In the genomic region with DNA sequence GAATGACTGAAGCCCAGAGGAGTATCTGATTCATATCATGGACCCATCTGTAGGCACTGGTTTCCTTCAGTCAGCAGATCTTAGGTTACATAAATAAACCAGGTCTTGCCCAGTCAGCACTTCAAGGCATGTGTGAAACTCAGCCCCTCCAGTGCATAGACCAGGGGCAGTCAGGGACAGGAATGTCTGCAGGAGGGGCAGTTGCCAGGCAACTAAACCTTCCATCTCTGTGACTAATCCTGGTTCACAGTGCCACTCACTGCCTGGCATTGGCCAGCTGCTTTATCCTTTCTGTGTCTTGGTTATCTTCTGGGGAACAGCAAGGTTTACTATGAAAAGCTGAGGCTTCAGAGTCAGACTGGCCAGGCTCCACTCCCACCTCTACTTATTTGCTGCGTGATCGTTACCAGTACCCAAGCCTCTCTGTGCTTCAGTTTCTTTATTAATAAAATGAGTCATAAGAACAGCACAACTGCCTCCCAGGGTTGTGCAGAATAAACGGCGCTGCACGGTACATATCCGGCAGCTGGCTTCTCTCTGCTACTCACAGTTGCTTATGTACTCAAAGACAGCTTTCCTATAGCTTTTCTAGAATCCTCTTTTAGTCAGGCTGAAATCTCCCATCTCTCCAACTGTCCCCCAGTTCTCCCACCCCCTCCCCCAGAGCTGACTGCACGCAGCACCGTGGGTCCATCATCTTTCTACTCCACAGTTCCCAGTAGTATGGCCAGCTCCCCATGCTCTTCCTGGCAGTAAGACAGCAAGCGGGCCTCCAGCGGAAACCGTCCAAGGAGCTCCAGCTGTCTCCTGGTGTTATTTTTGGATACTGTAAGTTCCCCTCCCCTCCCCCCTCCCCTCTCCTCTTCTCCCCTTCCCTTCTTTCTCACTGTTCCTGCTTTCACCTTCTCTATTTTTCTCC, we compare ENCODE assay signal across 9 mouse cellular contexts. TPM values are rescaled to one million over a fixed set of nuclear protein-coding genes. Genes with fewer than 3 reads are reported as not detected.
DNase-seq lines count a peak whose midpoint lies in the region; ATAC-seq and TF ChIP-seq lines count a peak whose summit lies in the region.
"Had no signal": no experiment of that assay in that cellular context is flagged by ENCODE, and none has a peak within 500 bp of the region (broad histone marks: within the 10 kb centered on the region; RNA-seq: fewer than 3 reads in every experiment).

No protein-coding gene starts in this region.

- WGBS in intestine, embryonic 15.5 days = 34% methylated on average over 11 of the region's 11 CpGs
- 74% methylated on average over 11 of the region's 11 CpGs for WGBS in forebrain, embryonic 15.5 days

- H3K9ac ChIP-seq in ES-E14 (ENCODE audit: insufficient read depth, low read depth, low read length, poor library complexity, severe bottlenecking) = no peak overlapping the region
- no peak overlapping the region for H3K9ac ChIP-seq in intestine, embryonic 15.5 days
- H3K9ac ChIP-seq in forebrain, embryonic 15.5 days (replicated peaks) = no peak overlapping the region
- H3K9ac ChIP-seq: liver, embryonic 15.5 days had no signal

- H3K4me2 ChIP-seq in intestine, embryonic 15.5 days (replicated peaks) = peak overlapping the region; percentile 0; the same call in 1 of the 2 replicates
- H3K4me2 ChIP-seq in forebrain, embryonic 15.5 days (replicated peaks) = no peak overlapping the region
- H3K4me2 ChIP-seq: liver, embryonic 15.5 days had no signal

- DNase-seq in 3T3-L1 (ENCODE audit: low read depth, low spot score) (peak; percentile 85), ES-E14 (ENCODE audit: low read depth, low spot score) (no peak)
- DNase-seq in gastrocnemius, postnatal 10 days = peak; percentile 60
- DNase-seq in mesoderm, embryonic 11.5 days (ENCODE audit: low read depth, low spot score) = peak; percentile 56
- peak; percentile 46 for DNase-seq in telencephalon, adult 2 months (ENCODE audit: low read depth, low spot score)

- peaks cover 6 to 10% of the 10 kb centered on the region in 2 experiments; a peak in 3 of 4 replicates for H3K4me1 ChIP-seq in ES-E14 (ENCODE audit: control insufficient read depth in 2 of 2, insufficient read depth in 2 of 2, low read length in 2 of 2, poor library complexity in 1 of 2)
- H3K4me1 ChIP-seq in intestine, embryonic 15.5 days (replicated peaks) = peaks cover 16% of the 10 kb centered on the region
- H3K4me1 ChIP-seq in forebrain, embryonic 15.5 days = peaks cover 17% of the 10 kb centered on the region

- in situ Hi-C loops in ES-E14 (cut with MboI; ENCODE audit: low sequenced_read_pairs in 2 of 2, unreplicated experiment in 2 of 2) = loop anchor here in 1 of 2 experiments (25.0 kb wide), 1 partner anchor 240 kb away; no protein-coding TSS in a partner anchor

- no peaks in the 10 kb centered on the region for H3K36me3 ChIP-seq in ES-E14 (ENCODE audit: control insufficient read depth, insufficient read depth, low read length, poor library complexity, severe bottlenecking)
- no peaks in the 10 kb centered on the region for H3K36me3 ChIP-seq in intestine, embryonic 15.5 days
- H3K36me3 ChIP-seq in forebrain, embryonic 15.5 days = no peaks in the 10 kb centered on the region
- H3K36me3 ChIP-seq: liver, embryonic 15.5 days had no signal

- ATAC-seq in intestine, embryonic 15.5 days = peak; percentile 57
- ATAC-seq in forebrain, embryonic 15.5 days (replicated peaks) = no peak

- H3K27ac ChIP-seq in ES-E14 (ENCODE audit: insufficient read depth, low read depth, low read length, poor library complexity, severe bottlenecking) = no peak overlapping the region
- H3K27ac ChIP-seq in intestine, embryonic 15.5 days = peak overlapping the region; percentile 87
- H3K27ac ChIP-seq in forebrain, embryonic 15.5 days (replicated peaks) = no peak overlapping the region
- H3K27ac ChIP-seq: liver, embryonic 15.5 days had no signal

- no peaks in the 10 kb centered on the region for H3K9me3 ChIP-seq in ES-E14 (ENCODE audit: control insufficient read depth, insufficient read depth, low read depth, low read length)
- H3K9me3 ChIP-seq in intestine, embryonic 15.5 days = no peaks in the 10 kb centered on the region
- no peaks in the 10 kb centered on the region for H3K9me3 ChIP-seq in forebrain, embryonic 15.5 days
- H3K9me3 ChIP-seq: liver, embryonic 15.5 days had no signal

- no peaks in the 10 kb centered on the region for H3K27me3 ChIP-seq in intestine, embryonic 15.5 days (replicated peaks)
- H3K27me3 ChIP-seq in forebrain, embryonic 15.5 days = 0 out of 2 replicates have a peak, but pooled peaks cover 3% of the 10 kb centered on the region

- H3K4me3 ChIP-seq in ES-E14 (ENCODE audit: insufficient read depth in 1 of 2, low read depth in 1 of 2, low read length in 2 of 2, poor library complexity in 1 of 2, severe bottlenecking in 1 of 2) = no peak overlapping the region
- H3K4me3 ChIP-seq in intestine, embryonic 15.5 days (replicated peaks) = no peak overlapping the region
- no peak overlapping the region for H3K4me3 ChIP-seq in forebrain, embryonic 15.5 days
- H3K4me3 ChIP-seq: liver, embryonic 15.5 days had no signal

TF ChIP-seq in ES-E14, 5 proteins besides CTCF, POLR2A, EP300 and RAD21:
- TF ChIP-seq MAFK (IDR thresholded peaks at IDR 0.05; ENCODE audit: insufficient read depth, low read depth, low read length) (peak; percentile 62; the same call in 1 of the 2 replicates), HCFC1 (IDR thresholded peaks at IDR 0.05; ENCODE audit: borderline replicate concordance, insufficient read depth, low read length) (no peak), ZNF384 (IDR thresholded peaks at IDR 0.05; ENCODE audit: low read depth, low read length) (no peak)

RNA-seq across cellular contexts. Expression of a gene that starts 3.2 kb away (rescaled TPM):
- 25.7 and 29.1 TPM in 2 replicates for total RNA-seq in ES-E14 (2012; rRNA removed)
- 10 to 100 TPM; 26.9 to 27.3 TPM for total RNA-seq in gastrocnemius, postnatal 10 days (2021)
- 29.0 and 29.5 TPM in 2 replicates for polyA plus RNA-seq in intestine, embryonic 15.5 days (2015; fragmentation: Nextera tagmentation; extraction: Ambion mirVana)
- polyA plus RNA-seq in forebrain, embryonic 15.5 days (2015; fragmentation: Nextera tagmentation; extraction: Ambion mirVana) = 19.2 and 19.4 TPM in 2 replicates

RNA-seq across cellular contexts. Expression of a gene that starts 15.3 kb away (rescaled TPM):
- total RNA-seq in ES-E14 (2012; rRNA removed) = 0.67 and 1.1 TPM in 2 replicates
- under 1 TPM in 1 of 2 experiments, not detected in 1; 0.14 TPM for total RNA-seq in gastrocnemius, postnatal 10 days (2021)
- polyA plus RNA-seq in intestine, embryonic 15.5 days (2015; fragmentation: Nextera tagmentation; extraction: Ambion mirVana) = 0.05 and 0.06 TPM in 2 replicates
- polyA plus RNA-seq in forebrain, embryonic 15.5 days (2015; fragmentation: Nextera tagmentation; extraction: Ambion mirVana) = 0.06 and 0.20 TPM in 2 replicates
- polyA plus RNA-seq: liver, embryonic 15.5 days had no signal

RNA-seq across cellular contexts. Expression of a gene that starts 22.2 kb away (rescaled TPM):
- 6.2 and 8.3 TPM in 2 replicates for total RNA-seq in ES-E14 (2012; rRNA removed)
- total RNA-seq in gastrocnemius, postnatal 10 days (2021) = not detected
- 37.4 and 51.1 TPM in 2 replicates for polyA plus RNA-seq in intestine, embryonic 15.5 days (2015; fragmentation: Nextera tagmentation; extraction: Ambion mirVana)
- polyA plus RNA-seq in forebrain, embryonic 15.5 days (2015; fragmentation: Nextera tagmentation; extraction: Ambion mirVana) = not detected in 2 replicates
- total RNA-seq: common myeloid progenitor, adult 5-6 weeks had no signal
- polyA plus RNA-seq: liver, embryonic 15.5 days had no signal

RNA-seq across cellular contexts. Expression of a gene that starts 31.8 kb away (rescaled TPM):
- total RNA-seq in ES-E14 (2012; rRNA removed) = 0.09 TPM in 1 of 2 replicates, not detected in the other
- under 1 TPM in 1 of 2 experiments, not detected in 1; 0.23 TPM for total RNA-seq in gastrocnemius, postnatal 10 days (2021)
- polyA plus RNA-seq in intestine, embryonic 15.5 days (2015; fragmentation: Nextera tagmentation; extraction: Ambion mirVana) = not detected in 2 replicates
- polyA plus RNA-seq in forebrain, embryonic 15.5 days (2015; fragmentation: Nextera tagmentation; extraction: Ambion mirVana) = 0.22 and 0.33 TPM in 2 replicates
- total RNA-seq: common myeloid progenitor, adult 5-6 weeks had no signal
- polyA plus RNA-seq: liver, embryonic 15.5 days had no signal

RNA-seq across cellular contexts. Expression of a gene that starts 40.8 kb away (rescaled TPM):
- 0.32 TPM in 1 of 2 replicates, not detected in the other for total RNA-seq in ES-E14 (2012; rRNA removed)
- not detected for total RNA-seq in gastrocnemius, postnatal 10 days (2021)
- polyA plus RNA-seq in intestine, embryonic 15.5 days (2015; fragmentation: Nextera tagmentation; extraction: Ambion mirVana) = 0.21 and 0.28 TPM in 2 replicates
- polyA plus RNA-seq in forebrain, embryonic 15.5 days (2015; fragmentation: Nextera tagmentation; extraction: Ambion mirVana) = 0.25 TPM in 1 of 2 replicates, not detected in the other
- total RNA-seq: common myeloid progenitor, adult 5-6 weeks had no signal
- polyA plus RNA-seq: liver, embryonic 15.5 days had no signal
